15 mouse cellular contexts compared by ENCODE assay signal in genomic region chr8:8965983-8966657, GRCm38 (mm10).
DNase-seq lines count a peak whose midpoint lies in the region; ATAC-seq and TF ChIP-seq lines count a peak whose summit lies in the region.
"Had no signal": no experiment of that assay in that cellular context is flagged by ENCODE, and none has a peak within 500 bp of the region (broad histone marks: within the 10 kb centered on the region; RNA-seq: fewer than 3 reads in every experiment).

No protein-coding gene starts in this region.

- no peaks in the 10 kb centered on the region for H3K9me3 ChIP-seq in kidney, embryonic 16.5 days (ENCODE audit: low read length)
- H3K9me3 ChIP-seq in liver, embryonic 11.5 days (ENCODE audit: control insufficient read depth, low read length), result no peaks in the 10 kb centered on the region; the same call in 1 of the 2 replicates
- H3K9me3 ChIP-seq: limb, embryonic 12.5 days; midbrain, embryonic 13.5 days; neural tube, embryonic 13.5 days had no signal

- 0 out of 2 replicates have a peak overlapping the region, but pooled peaks have one; percentile 34 for H3K27ac ChIP-seq in kidney, embryonic 16.5 days (ENCODE audit: low read length)
- H3K27ac ChIP-seq in liver, embryonic 11.5 days (ENCODE audit: low read depth, low read length), result no peak overlapping the region
- H3K27ac ChIP-seq: gastrocnemius, adult 2 months; limb, embryonic 12.5 days; midbrain, embryonic 13.5 days; neural tube, embryonic 13.5 days had no signal

- TF ChIP-seq CTCF in brain, embryonic 14.5 days (IDR thresholded peaks at IDR 0.05; ENCODE audit: borderline replicate concordance, extremely low read depth, insufficient read depth, insufficient read length), result no peak

- no peak overlapping the region for H3K4me3 ChIP-seq in kidney, embryonic 16.5 days (ENCODE audit: low read length)
- H3K4me3 ChIP-seq in liver, embryonic 11.5 days (ENCODE audit: low read depth, low read length), result no peak overlapping the region
- H3K4me3 ChIP-seq: gastrocnemius, adult 2 months; limb, embryonic 12.5 days; midbrain, embryonic 13.5 days; neural tube, embryonic 13.5 days had no signal

- no peaks in the 10 kb centered on the region for H3K36me3 ChIP-seq in kidney, embryonic 16.5 days (ENCODE audit: insufficient read depth, low read length)
- H3K36me3 ChIP-seq in liver, embryonic 11.5 days (ENCODE audit: control insufficient read depth, insufficient read depth, low read length), result no peaks in the 10 kb centered on the region
- H3K36me3 ChIP-seq: limb, embryonic 12.5 days; midbrain, embryonic 13.5 days; neural tube, embryonic 13.5 days had no signal

- H3K4me1 ChIP-seq in kidney, embryonic 16.5 days (ENCODE audit: insufficient read depth, low read length), result peaks cover 12% of the 10 kb centered on the region
- no peaks in the 10 kb centered on the region for H3K4me1 ChIP-seq in liver, embryonic 11.5 days (replicated peaks; ENCODE audit: control insufficient read depth, insufficient read depth, low read length)
- H3K4me1 ChIP-seq: neural tube, embryonic 13.5 days had no signal

- no peak for TF ChIP-seq POLR2A in brain, embryonic 14.5 days (IDR thresholded peaks at IDR 0.05; ENCODE audit: borderline replicate concordance, extremely low read depth, insufficient read depth, insufficient read length, poor library complexity, severe bottlenecking)

- no peak overlapping the region for H3K9ac ChIP-seq in kidney, embryonic 16.5 days (replicated peaks; ENCODE audit: low read length)
- no peak overlapping the region for H3K9ac ChIP-seq in liver, embryonic 11.5 days (ENCODE audit: low read depth, low read length)
- H3K9ac ChIP-seq: limb, embryonic 12.5 days; liver, postnatal 0 days; midbrain, embryonic 13.5 days; neural tube, embryonic 13.5 days had no signal

- DNase-seq in kidney, postnatal 25 days, result no peak
- peak; percentile 42 for DNase-seq in brain, embryonic 14.5 days (ENCODE audit: low read depth)
- DNase-seq in embryo, embryonic 9.5 days (ENCODE audit: extremely low spot score), result peak; percentile 72
- DNase-seq in mesoderm, embryonic 11.5 days (ENCODE audit: low read depth, low spot score), result peak; percentile 48
- DNase-seq in urinary bladder, adult 2 months (ENCODE audit: low spot score), result no peak
- DNase-seq in liver, embryonic 11.5 days (ENCODE audit: low spot score), result no peak
- DNase-seq: adrenal gland, adult 2 months; cerebellum, postnatal 14 days; gastrocnemius, adult 2 months; kidney, adult 2 months; liver, postnatal 0 days had no signal

- 26% methylated on average over 10 of the region's 10 CpGs for WGBS in kidney, embryonic 16.5 days
- WGBS in liver, embryonic 11.5 days, result 56% methylated on average over 10 of the region's 10 CpGs

- no peaks in the 10 kb centered on the region for H3K27me3 ChIP-seq in kidney, embryonic 16.5 days (ENCODE audit: insufficient read depth, low read length)
- H3K27me3 ChIP-seq in liver, embryonic 11.5 days (replicated peaks; ENCODE audit: control insufficient read depth, insufficient read depth, low read length), result no peaks in the 10 kb centered on the region
- H3K27me3 ChIP-seq: limb, embryonic 12.5 days; midbrain, embryonic 13.5 days; neural tube, embryonic 13.5 days had no signal

- no peak overlapping the region for H3K4me2 ChIP-seq in kidney, embryonic 16.5 days (replicated peaks; ENCODE audit: low read depth, low read length)
- no peak overlapping the region for H3K4me2 ChIP-seq in liver, embryonic 11.5 days
- H3K4me2 ChIP-seq: limb, embryonic 12.5 days; midbrain, embryonic 13.5 days; neural tube, embryonic 13.5 days had no signal

- peak; percentile 70; the same call in 1 of the 2 replicates for ATAC-seq in kidney, embryonic 16.5 days (ENCODE audit: low FRiP score, low TSS enrichment)
- no peak for ATAC-seq in liver, embryonic 11.5 days (replicated peaks; ENCODE audit: low FRiP score)
- ATAC-seq: liver, postnatal 0 days; midbrain, embryonic 13.5 days had no signal

Comparison
In these comparisons a context has a peak if more than half of its experiments do, and no peak if none do; other contexts are left out.
1. DNase-seq: peak in brain, embryonic 14.5 days (single experiment), embryo, embryonic 9.5 days (single experiment) and mesoderm, embryonic 11.5 days (single experiment); none in kidney, postnatal 25 days (0 of 2), urinary bladder, adult 2 months (single experiment) and liver, embryonic 11.5 days (single experiment).